Mouse (Mus musculus) lung, adult 2 months (tissue): ENCODE measurements around the gene Slc38a10.

Source experiments
- CTCF ChIP-seq: fragments of 200-500 bp; IDR thresholded peaks from 2 replicates; pipeline ENCODE4 v1.5.1; 2011; ENCODE audit warnings: mild to moderate bottlenecking, low read length, control low read depth; ENCODE audit not compliant: insufficient read depth
- POLR2A ChIP-seq: fragments of 200-500 bp; IDR thresholded peaks from 2 replicates; pipeline ENCODE4 v1.6.1; 2011; ENCODE audit warnings: low read depth, mild to moderate bottlenecking, control low read depth, low read length, borderline replicate concordance; ENCODE audit errors: extremely low read depth

- TF ChIP-seq CTCF (no peak), POLR2A (no peak)
Measured at GRCm38 (mm10) chr11:120183708-120184107, 32.6 kb upstream of the Slc38a10 start.
